Mouse (Mus musculus) midbrain, postnatal 0 days (tissue): Measurements from ENCODE around the gene Ccdc89. TPM values are rescaled to one million over a fixed set of nuclear protein-coding genes. Genes with fewer than 3 reads are reported as not detected.

Experiments
- ATAC-seq: fragments of 200-750 bp; cut with Nextera tagmentation; 2 replicates; pipeline ENCODE4 v1.8.0; 2017; ENCODE audit warnings: moderate number of reproducible peaks, mild to moderate bottlenecking, moderate TSS enrichment, moderate library complexity; ENCODE audit not compliant: low FRiP score
- DNase-seq: peaks from one replicate; pipeline ENCODE4 v3.0.0-alpha.2; 2015; ENCODE audit warnings: low spot score
- H3K27ac ChIP-seq: fragments of 300-500 bp; sonication (generic); 2 replicates; pipeline ENCODE4 v1.5.1; 2014; ENCODE audit warnings: low read depth, mild to moderate bottlenecking, low read length, mixed read lengths
- H3K27me3 ChIP-seq: fragments of 300-500 bp; sonication (generic); 2 replicates; pipeline ENCODE4 v1.6.1; 2014; ENCODE audit warnings: low read length, control low read depth, mixed read lengths; ENCODE audit not compliant: insufficient read depth
- H3K36me3 ChIP-seq: fragments of 300-500 bp; sonication (generic); 2 replicates; pipeline ENCODE4 v1.6.1; 2014; ENCODE audit warnings: low read length, control low read depth, mixed read lengths; ENCODE audit not compliant: insufficient read depth
- H3K4me1 ChIP-seq: fragments of 300-500 bp; sonication (generic); 2 replicates; pipeline ENCODE4 v1.6.1; 2014; ENCODE audit warnings: mild to moderate bottlenecking, control low read depth, antibody characterized with exemption, low read length, mixed read lengths; ENCODE audit not compliant: insufficient read depth
- H3K4me2 ChIP-seq: fragments of 300-500 bp; sonication (generic); 2 replicates; pipeline ENCODE4 v1.6.1; 2014; ENCODE audit warnings: low read depth, mild to moderate bottlenecking, low read length, mixed read lengths; ENCODE audit not compliant: poor library complexity, severe bottlenecking
- H3K4me3 ChIP-seq: fragments of 300-500 bp; sonication (generic); 2 replicates; pipeline ENCODE4 v1.5.1; 2014; ENCODE audit warnings: low read depth, mild to moderate bottlenecking, low read length, moderate library complexity
- H3K9ac ChIP-seq: fragments of 300-500 bp; sonication (generic); replicated peaks from 2 replicates; pipeline ENCODE4 v1.6.1; 2014; ENCODE audit warnings: mild to moderate bottlenecking, low read length, moderate library complexity, mixed read lengths; ENCODE audit not compliant: poor library complexity, severe bottlenecking
- H3K9me3 ChIP-seq: fragments of 300-500 bp; sonication (generic); 2 replicates; pipeline ENCODE4 v1.6.1; 2016; ENCODE audit warnings: low read length, control low read depth
- CTCF ChIP-seq: IDR thresholded peaks from 2 replicates; pipeline ENCODE4 v1.5.1; 2016; ENCODE audit warnings: antibody characterized with exemption, mild to moderate bottlenecking
- WGBS: fragments of 180-500 bp; shearing (Covaris S2); extraction: QIAGEN DNeasy Blood & Tissue Kit; methylation state at CpG from one replicate; pipeline ENCODE4 v1.1.7; 2014; 5-methylcytosine and 5-hydroxymethylcytosine counted together
- polyA plus RNA-seq: library from polyadenylated mRNA; unstranded; fragments of >200 nt; fragmentation: Nextera tagmentation; extraction: Ambion mirVana; gene quantifications from 2 replicates; pipeline ENCODE4 v1.2.1, GENCODE M21; 2015
- total RNA-seq: library from RNA; depleted of rRNA; stranded (reverse); fragments of >200 nt; gene quantifications from 2 replicates; pipeline ENCODE4 v1.2.3, GENCODE M21; 2014; rRNA removed

Gene Ccdc89
- total RNA-seq (1.3 and 1.4 TPM in 2 replicates), polyA plus RNA-seq (0.97 and 1.1 TPM in 2 replicates)

DNA sequence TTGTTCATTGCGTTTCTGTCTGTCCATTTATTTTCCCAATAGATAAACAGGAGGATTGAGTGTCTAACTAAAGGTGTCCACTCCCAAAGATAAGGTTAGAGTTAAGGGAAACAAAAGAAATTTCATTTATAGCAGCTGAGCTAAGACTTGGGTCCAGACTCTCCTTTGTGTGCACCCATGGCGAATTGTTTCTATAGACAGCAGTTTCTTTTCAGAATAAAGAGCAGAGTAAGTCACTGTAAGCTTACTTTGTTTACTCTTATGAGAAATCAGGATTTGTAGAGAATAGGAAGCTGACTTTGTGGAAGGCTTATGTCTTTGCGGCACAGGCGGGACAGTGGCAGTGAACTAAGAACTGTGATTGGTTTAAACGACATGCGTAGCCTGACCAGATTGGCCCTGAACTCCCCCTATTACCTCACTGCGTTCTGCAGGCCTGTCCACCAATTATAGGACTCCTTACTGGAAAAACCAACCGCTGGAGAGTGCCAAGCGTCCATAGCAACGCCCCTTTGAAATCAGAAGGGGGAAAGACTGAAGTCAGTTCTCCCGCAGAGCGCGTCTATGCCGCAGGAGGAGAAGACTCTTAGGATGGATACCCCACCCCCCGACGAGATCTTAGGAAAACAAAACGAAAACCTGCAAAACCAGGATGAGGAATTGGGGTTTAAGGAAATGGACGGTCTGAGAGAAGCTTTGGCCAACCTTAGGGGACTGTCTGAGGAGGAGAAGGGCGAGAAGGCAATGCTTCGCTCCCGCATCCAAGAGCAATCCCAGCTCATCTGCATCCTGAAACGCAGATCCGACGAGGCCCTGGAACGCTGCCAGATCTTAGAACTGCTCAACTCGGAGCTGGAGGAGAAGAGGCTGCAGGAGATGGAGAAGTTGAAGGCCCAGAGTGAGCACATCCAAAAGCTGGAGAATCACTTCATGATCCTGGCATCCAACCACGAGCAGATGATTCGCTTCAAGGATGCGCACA lies at the start of gene Ccdc89:
Gene Ccdc89, plus strand, starts transcription at position 558 of the 982 bp plus-strand sequence.
- no peak for TF ChIP-seq CTCF
- Histone ChIP-seq H3K4me2 (peak within 1 kb of the TSS; percentile 67), H3K27ac (peak within 1 kb of the TSS; percentile 43; the same call in 1 of the 2 replicates), H3K9me3 (no peaks in the 10 kb centered on the region), H3K36me3 (no peaks in the 10 kb centered on the region), H3K4me1 (0 out of 2 replicates have a peak, but pooled peaks cover 4% of the 10 kb centered on the region), H3K4me3 (peak within 1 kb of the TSS; percentile 39), H3K9ac (no peak within 1 kb of the TSS), H3K27me3 (no peaks in the 10 kb centered on the region)
- ATAC-seq, result peak; percentile 100
- peak; percentile 96 for DNase-seq
- 16% methylated on average over 29 of the region's 29 CpGs for WGBS

DNA sequence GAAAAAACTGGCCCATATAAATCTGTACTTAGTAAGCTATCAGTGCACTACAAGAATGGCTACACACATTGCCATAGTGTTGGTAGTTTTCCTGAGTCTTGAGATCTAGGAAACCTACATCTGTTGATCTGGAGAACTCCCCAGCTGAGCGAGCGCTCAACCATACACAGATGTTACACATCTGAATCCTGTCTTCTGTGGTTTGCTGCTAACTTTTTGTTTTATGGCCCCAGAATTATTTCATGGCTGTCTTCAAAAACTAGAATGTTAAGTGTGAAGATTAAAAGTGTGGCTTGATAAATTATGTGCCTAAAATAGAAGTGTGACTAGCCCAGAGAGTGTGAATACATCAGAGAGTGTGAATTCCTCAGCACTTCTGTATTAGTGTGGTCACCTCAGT lies 42.0 kb upstream of the Ccdc89 start:
- Histone ChIP-seq H3K4me2 (no peak overlapping the region), H3K9me3 (no peaks in the 10 kb centered on the region), H3K9ac (no peak overlapping the region), H3K4me3 (no peak overlapping the region), H3K4me1 (no peaks in the 10 kb centered on the region), H3K27me3 (no peaks in the 10 kb centered on the region), H3K27ac (no peak overlapping the region), H3K36me3 (no peaks in the 10 kb centered on the region)
- 94% methylated on average over 2 of the region's 2 CpGs for WGBS
- DNase-seq, result no peak
- no peak for TF ChIP-seq CTCF
- no peak for ATAC-seq

DNA sequence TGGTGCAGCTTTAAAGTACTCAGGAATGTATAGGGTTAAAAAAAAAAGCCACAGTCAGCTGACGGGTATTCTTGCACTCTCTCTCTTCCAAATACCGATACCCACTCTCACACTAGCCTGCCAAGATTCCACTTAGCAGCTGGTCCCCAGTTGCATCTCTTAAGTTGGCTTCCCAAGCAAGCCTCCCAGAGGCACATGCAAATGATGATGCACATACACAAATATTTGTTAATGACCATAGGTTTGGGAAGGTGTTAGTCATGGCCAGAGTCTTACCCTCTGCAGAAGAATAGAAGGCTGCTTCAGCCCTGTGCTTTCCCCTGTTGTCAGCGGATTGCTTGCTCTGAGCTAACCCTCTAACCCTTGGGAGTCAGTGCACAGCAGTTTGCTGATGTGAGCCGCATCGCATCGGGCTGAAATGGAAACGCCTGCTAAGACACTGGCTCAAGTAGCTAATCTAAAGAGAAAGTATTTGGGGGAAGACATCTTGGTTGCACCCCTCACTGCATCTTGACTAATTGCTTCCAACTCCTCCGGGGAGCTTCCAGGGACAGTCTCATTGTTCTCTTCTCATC lies 39.4 kb upstream of the Ccdc89 start:
- WGBS, result 1% methylated on average over 8 of the region's 8 CpGs
- no peaks in the 10 kb centered on the region for H3K9me3 ChIP-seq
- H3K4me1 ChIP-seq, result no peaks in the 10 kb centered on the region
- H3K9ac ChIP-seq, result peak overlapping the region; percentile 30
- H3K27ac ChIP-seq, result peak overlapping the region; percentile 6; the same call in 1 of the 2 replicates
- TF ChIP-seq CTCF, result no peak
- DNase-seq (peak; percentile 79), ATAC-seq (peak; percentile 83)
- H3K36me3 ChIP-seq, result no peaks in the 10 kb centered on the region
- H3K27me3 ChIP-seq, result no peaks in the 10 kb centered on the region
- peak overlapping the region; percentile 40 for H3K4me3 ChIP-seq
- peak overlapping the region; percentile 50 for H3K4me2 ChIP-seq

DNA sequence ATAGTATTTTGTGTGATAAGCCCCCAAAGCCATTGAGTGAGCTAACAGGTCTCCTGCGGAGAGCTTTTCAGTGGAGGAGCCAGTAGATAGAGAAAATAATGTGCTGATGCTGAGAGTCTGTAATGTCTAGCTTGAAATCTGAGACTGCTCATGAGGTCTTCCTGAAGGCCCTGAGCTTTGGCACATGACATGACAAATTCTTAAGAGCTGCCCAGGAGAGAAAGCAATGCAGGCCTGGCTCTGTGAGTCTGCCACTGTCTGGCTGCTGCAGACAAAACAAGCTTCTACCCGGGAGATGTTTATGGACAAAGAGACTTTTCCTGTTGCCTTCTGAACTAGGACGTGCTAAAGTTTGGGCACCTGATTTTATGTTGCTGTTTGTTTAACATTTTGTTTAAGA lies 36.6 kb upstream of the Ccdc89 start:
- no peak overlapping the region for H3K27ac ChIP-seq
- no peaks in the 10 kb centered on the region for H3K4me1 ChIP-seq
- 20% methylated on average over 3 of the region's 3 CpGs for WGBS
- no peaks in the 10 kb centered on the region for H3K27me3 ChIP-seq
- TF ChIP-seq CTCF, result no peak
- no peak overlapping the region for H3K4me3 ChIP-seq
- H3K36me3 ChIP-seq, result no peaks in the 10 kb centered on the region
- no peak overlapping the region for H3K4me2 ChIP-seq
- H3K9me3 ChIP-seq, result no peaks in the 10 kb centered on the region
- H3K9ac ChIP-seq, result no peak overlapping the region
- no peak for ATAC-seq
- no peak for DNase-seq

DNA sequence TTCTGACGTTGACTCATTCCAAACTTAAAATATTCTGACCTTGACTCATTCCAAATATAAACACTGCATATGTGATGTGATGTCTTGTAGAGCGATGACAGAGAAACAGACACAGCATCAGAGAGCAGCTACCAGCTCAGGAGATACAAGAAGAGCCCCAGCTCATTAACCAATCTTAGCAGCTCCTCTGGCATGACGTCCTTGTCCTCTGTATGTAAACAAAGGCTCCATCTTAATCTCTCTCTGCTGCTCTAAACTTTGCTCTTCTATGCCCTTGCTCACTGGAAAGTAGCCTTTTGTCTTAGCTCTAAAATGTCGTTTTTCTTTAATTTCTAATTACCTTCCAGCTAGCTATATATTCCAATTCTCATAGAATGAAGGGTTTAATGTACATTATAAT lies 31.3 kb upstream of the Ccdc89 start:
- no peak overlapping the region for H3K9ac ChIP-seq
- DNase-seq, result no peak
- H3K4me1 ChIP-seq, result no peaks in the 10 kb centered on the region
- 56% methylated on average over 4 of the region's 4 CpGs for WGBS
- no peak overlapping the region for H3K4me2 ChIP-seq
- H3K27ac ChIP-seq, result no peak overlapping the region
- H3K36me3 ChIP-seq, result no peaks in the 10 kb centered on the region
- ATAC-seq, result no peak
- no peak for TF ChIP-seq CTCF
- H3K27me3 ChIP-seq, result no peaks in the 10 kb centered on the region
- no peak overlapping the region for H3K4me3 ChIP-seq
- no peaks in the 10 kb centered on the region for H3K9me3 ChIP-seq

DNA sequence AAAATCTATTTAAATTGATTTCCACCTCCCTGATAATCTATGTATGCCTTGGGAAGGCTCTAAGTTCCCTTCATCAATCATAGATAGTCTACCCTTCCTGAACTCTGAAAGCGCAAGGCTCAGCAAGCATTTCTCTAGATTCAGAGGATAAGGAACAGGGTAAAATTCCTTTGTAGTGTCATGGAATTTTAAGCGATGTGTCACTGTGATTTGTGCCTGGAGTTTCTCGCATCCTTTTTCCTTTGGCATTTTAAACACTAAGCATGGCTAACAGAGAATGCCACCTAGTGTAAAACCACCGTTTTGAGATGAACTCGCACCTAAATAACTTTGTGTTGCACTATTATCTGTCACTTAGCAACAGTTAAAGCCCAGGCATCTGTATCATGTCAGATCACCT lies 30.4 kb upstream of the Ccdc89 start:
- ATAC-seq, result no peak
- Histone ChIP-seq H3K4me2 (no peak overlapping the region), H3K9me3 (no peaks in the 10 kb centered on the region), H3K4me1 (no peaks in the 10 kb centered on the region), H3K4me3 (no peak overlapping the region), H3K9ac (no peak overlapping the region), H3K27me3 (no peaks in the 10 kb centered on the region), H3K27ac (no peak overlapping the region), H3K36me3 (no peaks in the 10 kb centered on the region)
- WGBS, result 53% methylated on average over 5 of the region's 5 CpGs
- DNase-seq, result no peak
- no peak; the same call in 1 of the 2 replicates for TF ChIP-seq CTCF
